Mouse (Mus musculus): ENCODE data around the gene Sema3g. TPM values are rescaled to one million over a fixed set of nuclear protein-coding genes. Genes with fewer than 3 reads are reported as not detected.

Gene Sema3g
- polyA plus RNA-seq, 1 experiment from 2014 or later, result 1.1 TPM

GRCm38 (mm10) chr14:31260932-31261331, 43.3 kb downstream of the Sema3g start:
- no peaks in the 10 kb centered on the region for H3K27me3 ChIP-seq
- H3K9me3 ChIP-seq, result no peaks in the 10 kb centered on the region
- no peaks in the 10 kb centered on the region for H3K4me1 ChIP-seq
- 94% methylated on average over 9 of the region's 9 CpGs for WGBS
- H3K36me3 ChIP-seq, result peaks cover 66% of the 10 kb centered on the region
- H3K4me2 ChIP-seq (replicated peaks), result no peak overlapping the region
- ATAC-seq (ENCODE audit: low FRiP score, low read depth), result no peak
- no peak overlapping the region for H3K4me3 ChIP-seq
- H3K27ac ChIP-seq (replicated peaks), result no peak overlapping the region
- H3K9ac ChIP-seq (replicated peaks), result no peak overlapping the region

- ATAC-seq (ENCODE audit: low FRiP score, low read depth), result no peak
- Histone ChIP-seq H3K9me3 (no peaks in the 10 kb centered on the region), H3K4me3 (no peak overlapping the region), H3K9ac (replicated peaks) (no peak overlapping the region), H3K4me2 (replicated peaks) (no peak overlapping the region), H3K4me1 (peaks cover 28% of the 10 kb centered on the region), H3K27ac (replicated peaks) (0 out of 2 replicates have a peak overlapping the region, but pooled peaks have one; percentile 55), H3K27me3 (peaks cover 7% of the 10 kb centered on the region; the same call in 1 of the 2 replicates), H3K36me3 (peaks cover 5% of the 10 kb centered on the region; the same call in 1 of the 2 replicates)
- WGBS, result 87% methylated on average over 11 of the region's 11 CpGs
Measured at GRCm38 (mm10) chr14:31267649-31268048, 50.0 kb downstream of the Sema3g start.

- peak; percentile 71 for ATAC-seq (ENCODE audit: low FRiP score, low read depth)
- no peak overlapping the region; the same call in 1 of the 2 replicates for H3K9ac ChIP-seq (replicated peaks)
Measured at GRCm38 (mm10) chr14:31268301-31269001, 50.8 kb downstream of the Sema3g start.

GRCm38 (mm10) chr14:31269456-31270100, 51.9 kb downstream of the Sema3g start:
- WGBS, result 17% methylated on average over 25 of the region's 28 CpGs
- H3K9me3 ChIP-seq, result no peaks in the 10 kb centered on the region
- H3K4me1 ChIP-seq, result peaks cover 28% of the 10 kb centered on the region
- peak overlapping the region; percentile 24 for H3K4me3 ChIP-seq
- peak; percentile 77 for ATAC-seq (ENCODE audit: low FRiP score, low read depth)
- peaks cover 7% of the 10 kb centered on the region; the same call in 1 of the 2 replicates for H3K27me3 ChIP-seq
- no peaks in the 10 kb centered on the region for H3K36me3 ChIP-seq
- peak overlapping the region; percentile 55 for H3K27ac ChIP-seq (replicated peaks)
- H3K4me2 ChIP-seq (replicated peaks), result peak overlapping the region; percentile 49
- H3K9ac ChIP-seq (replicated peaks), result peak overlapping the region; percentile 47

More at GRCm38 (mm10) chr14:31268301-31269001, 50.8 kb downstream of the Sema3g start:
- H3K4me2 ChIP-seq (replicated peaks), result peak overlapping the region; percentile 49
- peak overlapping the region; percentile 55 for H3K27ac ChIP-seq (replicated peaks)
- no peaks in the 10 kb centered on the region for H3K36me3 ChIP-seq
- peak overlapping the region; percentile 24; the same call in 1 of the 2 replicates for H3K4me3 ChIP-seq
- peaks cover 7% of the 10 kb centered on the region; the same call in 1 of the 2 replicates for H3K27me3 ChIP-seq
- peaks cover 28% of the 10 kb centered on the region for H3K4me1 ChIP-seq
- H3K9me3 ChIP-seq, result no peaks in the 10 kb centered on the region
- WGBS, result 26% methylated on average over 9 of the region's 9 CpGs

GRCm38 (mm10) chr14:31271121-31271520, 53.5 kb downstream of the Sema3g start:
- Histone ChIP-seq H3K9ac (replicated peaks) (no peak overlapping the region), H3K27ac (replicated peaks) (no peak overlapping the region), H3K4me3 (no peak overlapping the region), H3K4me1 (peaks cover 28% of the 10 kb centered on the region), H3K27me3 (peaks cover 7% of the 10 kb centered on the region; the same call in 1 of the 2 replicates), H3K36me3 (no peaks in the 10 kb centered on the region), H3K4me2 (replicated peaks) (no peak overlapping the region), H3K9me3 (no peaks in the 10 kb centered on the region)
- no peak for ATAC-seq (ENCODE audit: low FRiP score, low read depth)
- 88% methylated on average over 6 of the region's 6 CpGs for WGBS

- 27% methylated on average over 7 of the region's 7 CpGs for WGBS
- H3K4me2 ChIP-seq (replicated peaks), result no peak overlapping the region
- no peak overlapping the region for H3K9ac ChIP-seq (replicated peaks)
- H3K9me3 ChIP-seq, result no peaks in the 10 kb centered on the region
- H3K36me3 ChIP-seq, result no peaks in the 10 kb centered on the region
- no peak overlapping the region for H3K27ac ChIP-seq (replicated peaks)
- peaks cover 7% of the 10 kb centered on the region; the same call in 1 of the 2 replicates for H3K27me3 ChIP-seq
- H3K4me3 ChIP-seq, result no peak overlapping the region
- H3K4me1 ChIP-seq, result peaks cover 28% of the 10 kb centered on the region
- ATAC-seq (ENCODE audit: low FRiP score, low read depth), result no peak
Measured at GRCm38 (mm10) chr14:31272164-31272563, 54.5 kb downstream of the Sema3g start.

Other genes starting within 250 kb of the Sema3g start
- gene Glt8d1, start 216.5 kb upstream of the Sema3g start, polyA plus RNA-seq (2016; fragmentation: Nextera tagmentation; extraction: Ambion mirVana), result 67.9 and 69.0 TPM in 2 replicates
- gene Spcs1, start 216.2 kb upstream of the Sema3g start, polyA plus RNA-seq (2016; fragmentation: Nextera tagmentation; extraction: Ambion mirVana), result 277 and 281 TPM in 2 replicates
- gene Pbrm1, start 198.7 kb upstream of the Sema3g start, polyA plus RNA-seq (2016; fragmentation: Nextera tagmentation; extraction: Ambion mirVana), result 214 and 226 TPM in 2 replicates
- gene Gnl3, start 198.7 kb upstream of the Sema3g start, polyA plus RNA-seq (2016; fragmentation: Nextera tagmentation; extraction: Ambion mirVana), result 79.5 and 80.7 TPM in 2 replicates
- gene Smim4, start 88.9 kb upstream of the Sema3g start, polyA plus RNA-seq (2016; fragmentation: Nextera tagmentation; extraction: Ambion mirVana), result 61.1 and 62.3 TPM in 2 replicates
- 446 and 464 TPM in 2 replicates for gene Nt5dc2, start 86.8 kb upstream of the Sema3g start, polyA plus RNA-seq (2016; fragmentation: Nextera tagmentation; extraction: Ambion mirVana)
- 39.7 and 40.3 TPM in 2 replicates for gene Stab1, start 49.2 kb upstream of the Sema3g start, polyA plus RNA-seq (2016; fragmentation: Nextera tagmentation; extraction: Ambion mirVana)
- 1.9 and 3.0 TPM in 2 replicates for gene Tnnc1, start 9.5 kb upstream of the Sema3g start, polyA plus RNA-seq (2016; fragmentation: Nextera tagmentation; extraction: Ambion mirVana)
- 463 and 480 TPM in 2 replicates for gene Nisch, start 914 bp upstream of the Sema3g start, polyA plus RNA-seq (2016; fragmentation: Nextera tagmentation; extraction: Ambion mirVana)
- 12.0 and 12.2 TPM in 2 replicates for gene Phf7, start 33.5 kb downstream of the Sema3g start, polyA plus RNA-seq (2016; fragmentation: Nextera tagmentation; extraction: Ambion mirVana)
- 124 and 127 TPM in 2 replicates for gene Bap1, start 33.6 kb downstream of the Sema3g start, polyA plus RNA-seq (2016; fragmentation: Nextera tagmentation; extraction: Ambion mirVana)
- 6.0 and 6.4 TPM in 2 replicates for gene Dnah1, start 106.0 kb downstream of the Sema3g start, polyA plus RNA-seq (2016; fragmentation: Nextera tagmentation; extraction: Ambion mirVana)
- gene Capn7, start 118.8 kb downstream of the Sema3g start, polyA plus RNA-seq (2016; fragmentation: Nextera tagmentation; extraction: Ambion mirVana), result 51.4 and 55.8 TPM in 2 replicates
- gene Sh3bp5, start 218.2 kb downstream of the Sema3g start, polyA plus RNA-seq (2016; fragmentation: Nextera tagmentation; extraction: Ambion mirVana), result 43.3 and 46.8 TPM in 2 replicates

Measured in midbrain, embryonic 12.5 days (tissue).